Mouse (Mus musculus) retina, adult 2 months (tissue): ENCODE measurements around the gene Stat3.
A peak's percentile ranks its signal among the peaks of the same experiment; 100 is the strongest.

ENCODE experiments used
- DNase-seq: peaks from one replicate; pipeline ENCODE4 v3.0.0-alpha.2; 2012; ENCODE audit warnings: low read depth, low spot score

Stat3 gene

DNA sequence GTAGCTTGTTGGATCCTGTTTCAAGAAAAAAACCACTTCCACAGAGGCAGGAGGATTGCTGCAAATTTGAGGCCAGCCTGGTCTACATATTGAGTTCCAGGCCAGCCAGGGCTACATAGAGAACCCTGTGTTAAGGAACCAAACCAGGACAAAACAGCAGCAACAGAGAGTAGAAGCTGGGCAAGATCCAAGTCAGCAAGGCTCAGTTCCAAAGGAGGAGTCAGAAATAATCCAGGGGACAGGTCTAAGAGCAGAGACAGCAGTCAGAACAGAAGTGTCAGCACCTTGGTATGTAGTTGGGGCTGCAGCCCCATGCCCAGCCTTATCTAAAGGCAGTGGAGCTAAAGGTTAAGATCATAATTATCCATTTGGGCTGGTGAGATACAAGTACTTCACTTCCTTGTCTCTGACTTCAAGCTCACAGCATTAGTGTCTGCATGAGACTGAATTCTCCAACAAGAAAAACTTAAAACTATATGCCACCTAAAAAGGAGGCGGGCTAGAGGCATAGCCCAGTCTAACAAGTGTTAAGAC lies 14.9 kb downstream of the Stat3 start:
- no peak for DNase-seq

- DNase-seq: no peak
Measured at GRCm38 (mm10) chr11:100920887-100921624, 18.3 kb downstream of the Stat3 start.

- DNase-seq: no peak
Measured at GRCm38 (mm10) chr11:100918007-100918406, 21.3 kb downstream of the Stat3 start.

- no peak for DNase-seq
Measured at GRCm38 (mm10) chr11:100916432-100916971, 22.8 kb downstream of the Stat3 start.

- no peak for DNase-seq
Measured at GRCm38 (mm10) chr11:100915063-100915462, 24.3 kb downstream of the Stat3 start.

DNA sequence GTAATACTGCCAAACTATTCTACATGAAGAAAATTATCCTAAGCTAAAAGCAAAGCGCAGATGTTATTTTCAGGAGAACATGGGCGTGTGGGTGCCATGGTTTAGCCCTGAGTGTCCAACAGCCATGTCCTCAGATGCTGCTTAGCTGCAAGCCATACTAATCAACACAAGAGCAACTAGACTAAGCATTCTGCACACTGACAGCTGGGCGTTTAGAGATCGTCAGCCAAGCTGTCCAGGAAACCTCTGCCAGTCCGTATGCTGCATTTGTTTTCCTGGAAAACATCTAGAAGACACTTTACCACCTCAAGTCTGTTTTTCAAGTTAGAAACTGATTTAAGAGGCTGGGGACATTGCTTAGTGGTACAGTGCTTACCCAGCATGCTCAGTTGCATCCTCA lies 24.9 kb downstream of the Stat3 start:
- no peak for DNase-seq

DNA sequence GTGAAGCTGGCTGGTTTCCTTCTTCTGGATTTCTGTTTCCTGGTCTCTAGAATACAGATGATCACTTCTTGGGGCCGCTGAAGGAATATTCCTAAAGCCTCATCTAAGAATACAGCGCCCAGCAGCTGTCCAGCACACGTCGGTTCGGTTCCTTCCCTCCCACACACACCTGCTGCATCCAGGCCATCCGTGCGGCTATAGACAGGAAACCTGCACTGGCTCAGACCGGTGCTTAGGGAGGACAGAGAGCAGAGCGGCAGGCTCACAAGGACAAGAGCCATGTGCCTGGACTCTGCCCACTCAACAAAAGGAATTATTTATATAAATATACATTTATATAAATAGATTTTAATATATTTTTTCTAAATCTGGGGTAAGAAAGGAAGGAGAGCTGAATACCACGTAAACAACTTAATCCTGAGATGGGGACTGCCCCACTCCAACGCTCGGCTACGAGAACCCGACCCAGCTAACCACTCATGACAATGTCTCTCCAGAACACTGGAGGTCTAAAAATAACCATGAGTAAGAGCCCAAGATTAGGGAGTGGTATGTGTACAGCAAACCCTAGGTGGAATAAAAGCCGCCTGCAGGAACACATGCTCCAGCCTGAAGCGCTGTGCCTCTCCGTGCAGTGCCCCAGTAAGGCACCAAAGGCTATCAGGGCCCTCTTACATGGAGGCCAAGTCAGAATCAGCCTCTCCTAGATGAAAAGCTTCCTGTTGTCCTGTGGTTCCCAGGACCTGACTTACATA lies 26.8 kb downstream of the Stat3 start:
- no peak for DNase-seq

- no peak for DNase-seq
Measured at GRCm38 (mm10) chr11:100908567-100908966, 30.8 kb downstream of the Stat3 start.

- DNase-seq: no peak
Measured at GRCm38 (mm10) chr11:100908112-100908511, 31.2 kb downstream of the Stat3 start.

- no peak for DNase-seq
Measured at GRCm38 (mm10) chr11:100906885-100907284, 32.5 kb downstream of the Stat3 start.

- DNase-seq: no peak
Measured at GRCm38 (mm10) chr11:100905929-100906328, 33.4 kb downstream of the Stat3 start.

DNA sequence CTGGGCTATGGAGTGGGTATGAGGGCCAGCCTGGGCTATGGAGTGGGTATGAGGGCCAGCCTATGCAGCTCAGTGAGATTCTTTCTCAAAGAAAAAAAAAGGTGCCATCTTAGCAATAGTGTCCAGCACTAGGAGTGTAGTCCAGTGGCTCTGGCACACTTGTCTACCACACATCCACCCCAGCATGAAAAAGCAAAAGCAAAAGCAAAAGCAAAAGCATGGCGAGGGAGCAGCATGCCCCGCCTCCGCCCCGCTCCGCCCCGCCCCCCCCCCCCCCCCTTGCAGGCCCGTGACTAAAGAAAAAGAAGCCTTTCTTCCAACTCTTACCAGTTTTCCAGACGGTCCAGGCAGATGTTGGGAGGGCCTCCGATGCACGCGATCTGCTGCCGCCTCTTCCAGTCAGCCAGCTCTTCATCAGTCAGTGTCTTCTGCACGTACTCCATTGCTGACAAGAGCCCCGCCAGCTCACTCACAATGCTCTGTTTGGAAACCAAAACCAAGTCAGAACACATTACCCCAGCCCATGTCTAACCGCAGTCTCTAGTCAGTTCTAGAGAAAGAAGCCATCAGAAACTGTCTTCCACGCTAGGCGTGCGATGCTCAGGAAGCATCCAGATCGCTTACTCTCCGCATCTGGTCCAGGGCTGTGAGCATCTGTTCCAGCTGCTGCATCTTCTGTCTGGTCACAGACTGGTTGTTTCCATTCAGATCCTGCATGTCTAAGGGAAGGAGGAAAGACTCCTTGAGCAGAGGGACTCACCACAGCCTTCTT lies 34.6 kb downstream of the Stat3 start:
- no peak for DNase-seq

GRCm38 (mm10) chr11:100898441-100899199 lies 40.7 kb downstream of the Stat3 start:
- no peak for DNase-seq

GRCm38 (mm10) chr11:100897294-100898231 lies 41.8 kb downstream of the Stat3 start:
- no peak for DNase-seq

DNA sequence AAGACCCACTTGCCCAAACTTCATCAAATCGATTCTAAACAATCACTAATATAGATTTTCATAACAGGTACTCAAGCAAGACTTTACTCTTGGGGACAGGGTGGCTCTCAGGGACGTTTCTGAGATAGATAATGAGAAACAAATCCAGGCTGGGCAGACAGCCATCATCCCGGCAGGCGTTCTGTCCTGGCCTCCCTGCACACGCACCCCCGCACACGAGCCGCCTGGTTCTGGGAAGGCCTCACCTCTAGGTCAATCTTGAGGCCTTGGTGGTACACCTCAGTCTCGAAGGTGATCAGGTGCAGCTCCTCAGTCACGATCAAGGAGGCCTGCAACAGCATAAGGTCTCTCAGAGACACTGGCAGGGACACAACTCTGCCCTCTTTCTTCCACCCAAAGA lies 43.3 kb downstream of the Stat3 start:
- DNase-seq: no peak

- no peak for DNase-seq
Measured at GRCm38 (mm10) chr11:100894146-100894918, 45.0 kb downstream of the Stat3 start.

DNA sequence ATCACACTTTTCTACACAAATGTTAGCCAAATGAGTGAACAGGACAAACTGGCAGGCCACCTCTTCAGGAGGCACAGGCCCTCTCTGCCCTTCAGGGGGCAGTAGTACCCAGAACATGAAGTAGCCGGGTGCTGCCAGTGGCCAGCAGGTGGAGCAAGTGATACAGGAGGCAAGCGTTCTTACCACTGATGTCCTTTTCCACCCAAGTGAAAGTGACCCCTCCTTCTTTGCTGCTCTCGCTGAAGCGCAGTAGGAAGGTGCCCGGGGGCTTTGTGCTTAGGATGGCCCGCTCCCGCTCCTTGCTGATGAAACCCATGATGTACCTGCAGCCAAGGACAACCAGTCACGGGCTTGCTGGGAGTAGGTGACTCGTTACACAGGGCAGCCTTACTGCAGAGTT lies 45.9 kb downstream of the Stat3 start:
- peak; percentile 76 for DNase-seq

DNA sequence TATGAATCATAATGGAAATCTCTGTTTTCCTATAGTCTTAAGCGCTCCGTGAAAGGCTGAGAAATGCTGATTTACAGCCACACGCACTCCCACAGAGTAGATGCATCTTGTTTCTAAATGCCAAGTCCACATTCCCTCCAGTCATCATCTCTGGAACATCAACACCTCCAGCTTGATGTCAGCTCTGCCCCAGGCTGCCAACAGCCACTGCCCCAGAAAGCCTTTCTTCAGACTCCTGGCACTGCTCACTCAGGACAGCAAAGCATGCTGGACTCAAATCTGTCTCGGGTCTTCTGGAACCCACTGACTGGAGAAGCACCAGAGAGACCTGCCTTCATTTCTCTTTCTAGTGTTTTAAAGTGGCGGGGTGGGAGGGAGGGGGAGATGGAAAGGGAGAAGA lies 46.9 kb downstream of the Stat3 start:
- no peak for DNase-seq
